Mouse (Mus musculus) ES-CJ7 (cell line): ENCODE data around the gene Usp26.

Experiments
- DNase-seq: peaks from one replicate; pipeline ENCODE4 v3.0.0; 2011; ENCODE audit warnings: low read depth, low spot score

Gene Usp26

GRCm38 (mm10) chrX:51801133-51801532, at the start of gene Usp26:
Gene Usp26 (minus strand): TSS chrX:51801233.
- no peak for DNase-seq

DNA sequence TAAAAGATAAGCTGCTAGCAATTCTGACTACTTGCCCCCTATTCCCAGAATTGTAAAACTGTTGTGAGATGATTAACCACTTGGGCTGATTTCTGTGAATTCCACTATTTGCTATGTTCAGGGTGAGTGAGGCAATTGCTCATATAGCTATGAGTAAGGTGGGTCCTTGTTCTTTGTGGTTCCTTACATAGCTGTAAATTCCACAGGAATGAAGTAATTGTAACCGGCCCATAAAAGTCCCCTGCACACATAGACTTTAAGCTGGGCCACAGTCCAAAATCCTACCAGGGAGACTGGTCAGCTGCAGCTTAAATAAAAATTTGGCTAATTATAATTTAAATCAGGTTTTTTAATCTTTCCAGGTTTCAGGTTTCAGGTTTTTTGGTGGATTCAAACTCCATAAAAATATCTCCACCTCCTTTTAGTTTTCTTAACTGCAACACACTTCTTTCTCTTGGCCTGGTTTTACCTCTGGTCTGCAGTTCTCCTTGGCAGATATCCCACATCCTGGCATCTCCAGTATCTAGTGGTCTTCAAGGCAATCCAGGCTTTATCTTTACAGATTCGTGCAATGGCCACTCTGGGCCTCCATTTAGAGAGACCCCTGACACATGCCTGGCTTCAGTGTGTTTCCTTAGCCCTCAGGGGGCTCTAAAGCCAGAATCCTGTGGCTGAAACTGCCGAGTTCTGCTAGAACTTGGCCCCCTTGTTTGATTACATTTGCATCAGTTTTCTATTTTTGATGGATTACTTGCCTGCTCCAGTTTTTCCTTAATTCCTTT, 13.6 kb upstream of the Usp26 start:
- DNase-seq, result no peak

DNA sequence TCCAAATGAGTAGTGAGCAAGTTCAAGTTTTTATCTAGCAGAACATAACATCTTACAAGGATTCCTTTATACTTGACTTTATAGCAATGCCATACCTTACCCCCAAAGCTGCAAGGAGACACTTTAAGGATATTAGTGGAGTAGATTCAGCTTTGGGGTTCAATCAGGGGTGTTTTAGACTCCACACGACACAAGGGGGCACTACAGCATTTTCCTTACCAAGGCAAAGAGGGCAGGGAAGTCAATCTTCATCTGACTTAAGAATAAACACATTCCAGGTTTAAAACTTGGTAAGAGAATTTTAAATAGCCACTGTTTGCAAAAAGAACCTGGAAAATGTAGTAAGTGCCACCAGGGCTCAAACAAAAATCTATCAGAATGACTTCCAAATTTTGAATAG, 33.6 kb downstream of the Usp26 start:
- DNase-seq, result peak; percentile 2

- peak; percentile 12 for DNase-seq
These were observed 64.6 kb downstream of the Usp26 start for GRCm38 (mm10) chrX:51736450-51736849.

GRCm38 (mm10) chrX:51714086-51714745, 86.8 kb downstream of the Usp26 start:
- DNase-seq, result no peak

GRCm38 (mm10) chrX:51712996-51713395, 88.0 kb downstream of the Usp26 start:
- no peak for DNase-seq
